Mouse (Mus musculus) forebrain, postnatal 0 days (tissue): ENCODE data around the gene Cdc5l. TPM values are rescaled to one million over a fixed set of nuclear protein-coding genes. Genes with fewer than 3 reads are reported as not detected.

Experiments used
- ATAC-seq: fragments of 200-750 bp; cut with Nextera tagmentation; 2 replicates; pipeline ENCODE4 v1.8.0; 2017; ENCODE audit warnings: mild to moderate bottlenecking, moderate library complexity
- DNase-seq: peaks from one replicate; pipeline ENCODE4 v3.0.0-alpha.2; 2015
- H3K27ac ChIP-seq: fragments of 300-500 bp; sonication (generic); 2 replicates; pipeline ENCODE4 v1.5.1; 2014; ENCODE audit warnings: low read depth, mild to moderate bottlenecking, antibody characterized with exemption, low read length, moderate library complexity, mixed read lengths
- H3K27me3 ChIP-seq: fragments of 300-500 bp; sonication (generic); 2 replicates; pipeline ENCODE4 v1.6.1; 2014; ENCODE audit warnings: mild to moderate bottlenecking, low read length, mixed read lengths; ENCODE audit not compliant: insufficient read depth
- H3K36me3 ChIP-seq: fragments of 300-500 bp; sonication (generic); 2 replicates; pipeline ENCODE4 v1.6.1; 2014; ENCODE audit warnings: mild to moderate bottlenecking, moderate library complexity; ENCODE audit not compliant: insufficient read depth
- H3K4me1 ChIP-seq: fragments of 300-500 bp; sonication (generic); 2 replicates; pipeline ENCODE4 v1.6.1; 2014; ENCODE audit warnings: antibody characterized with exemption; ENCODE audit not compliant: insufficient read depth
- H3K4me2 ChIP-seq: fragments of 300-500 bp; sonication (generic); 2 replicates; pipeline ENCODE4 v1.6.1; 2014; ENCODE audit warnings: low read depth, mild to moderate bottlenecking, moderate library complexity
- H3K4me3 ChIP-seq: fragments of 300-500 bp; sonication (generic); 2 replicates; pipeline ENCODE4 v1.5.1; 2014; ENCODE audit warnings: low read depth, low read length, mixed read lengths
- H3K9ac ChIP-seq: fragments of 300-500 bp; sonication (generic); 2 replicates; pipeline ENCODE4 v1.6.1; 2014; ENCODE audit warnings: mild to moderate bottlenecking
- H3K9me3 ChIP-seq: fragments of 300-500 bp; sonication (generic); 2 replicates; pipeline ENCODE4 v1.6.1; 2016; ENCODE audit warnings: low read length
- CTCF ChIP-seq: sonication (generic); IDR thresholded peaks from 2 replicates; pipeline ENCODE4 v1.5.1; 2016; ENCODE audit warnings: antibody characterized with exemption, control low read depth, low read depth
- WGBS: fragments of 180-500 bp; shearing (Covaris S2); extraction: QIAGEN DNeasy Blood & Tissue Kit; methylation state at CpG from one replicate; pipeline ENCODE4 v1.1.7; 2014; 5-methylcytosine and 5-hydroxymethylcytosine counted together
- polyA plus RNA-seq: library from polyadenylated mRNA; unstranded; fragments of >200 nt; fragmentation: Nextera tagmentation; extraction: Ambion mirVana; gene quantifications from 2 replicates; pipeline ENCODE4 v1.2.1, GENCODE M21; 2015
- total RNA-seq: library from RNA; depleted of rRNA; stranded (reverse); fragments of >200 nt; gene quantifications from 2 replicates; pipeline ENCODE4 v1.2.3, GENCODE M21; 2014

Cdc5l gene
- total and polyA plus RNA-seq, 2 experiments from 2014 or later = 49.5 to 55.3 TPM

DNA sequence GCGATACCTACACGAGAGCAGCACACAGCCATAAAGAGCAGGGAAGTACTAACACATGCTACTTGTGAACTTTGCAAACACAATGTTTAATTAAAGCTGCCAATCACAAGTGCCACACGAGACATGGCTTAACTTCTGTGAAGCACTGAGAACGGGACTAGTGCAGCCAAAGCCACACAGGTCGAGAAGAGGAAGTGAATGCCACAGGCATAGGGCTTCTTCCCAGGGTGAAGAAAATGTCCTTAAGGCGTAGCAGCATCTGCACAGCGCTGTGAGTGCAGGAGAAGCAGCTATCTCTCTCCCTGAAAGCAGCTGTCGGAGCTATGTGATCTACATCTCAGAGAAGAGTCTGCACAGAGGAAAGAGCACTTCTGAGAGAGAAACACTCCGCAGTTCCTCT, 38.9 kb downstream of the Cdc5l start:
- H3K9me3 ChIP-seq = no peaks in the 10 kb centered on the region
- no peak overlapping the region for H3K9ac ChIP-seq
- H3K36me3 ChIP-seq = peaks cover 33% of the 10 kb centered on the region
- 73% methylated on average over 9 of the region's 9 CpGs for WGBS
- ATAC-seq (no peak), DNase-seq (no peak)
- no peak for TF ChIP-seq CTCF
- no peak overlapping the region for H3K27ac ChIP-seq
- no peak overlapping the region for H3K4me2 ChIP-seq
- no peaks in the 10 kb centered on the region for H3K27me3 ChIP-seq
- H3K4me1 ChIP-seq = no peaks in the 10 kb centered on the region
- no peak overlapping the region for H3K4me3 ChIP-seq

- no peaks in the 10 kb centered on the region for H3K9me3 ChIP-seq
- H3K4me2 ChIP-seq = no peak overlapping the region
- DNase-seq (no peak), ATAC-seq (no peak)
- peaks cover 36% of the 10 kb centered on the region for H3K36me3 ChIP-seq
- H3K4me3 ChIP-seq = no peak overlapping the region
- H3K27ac ChIP-seq = no peak overlapping the region
- H3K4me1 ChIP-seq = no peaks in the 10 kb centered on the region
- H3K9ac ChIP-seq = no peak overlapping the region
- 91% methylated on average over 3 of the region's 3 CpGs for WGBS
- no peaks in the 10 kb centered on the region for H3K27me3 ChIP-seq
- no peak for TF ChIP-seq CTCF
Measured at GRCm38 (mm10) chr17:45393765-45394164, 39.8 kb downstream of the Cdc5l start.

GRCm38 (mm10) chr17:45389896-45390295, 43.6 kb downstream of the Cdc5l start:
- TF ChIP-seq CTCF = no peak
- peaks cover 36% of the 10 kb centered on the region for H3K36me3 ChIP-seq

DNA sequence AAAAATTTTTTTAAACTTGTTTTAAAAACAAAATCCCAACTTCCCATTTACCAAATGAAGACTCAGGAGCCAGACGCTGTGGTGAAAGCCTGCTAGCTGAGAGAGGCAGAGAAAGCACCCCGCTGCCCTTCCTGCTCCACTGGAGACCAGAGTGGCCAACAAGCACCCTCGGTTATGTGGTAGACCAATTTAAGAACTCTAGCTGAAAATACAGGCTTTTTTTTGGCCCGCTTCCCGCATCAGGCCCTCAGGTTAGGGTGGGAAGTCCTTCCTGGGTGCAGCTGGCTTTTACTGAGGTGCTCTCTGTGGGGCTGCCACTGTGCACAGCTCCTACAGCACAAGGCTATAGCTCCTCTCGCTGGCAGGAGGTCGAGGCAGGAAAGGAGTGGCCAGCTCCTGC, 46.6 kb downstream of the Cdc5l start:
- H3K9ac ChIP-seq = no peak overlapping the region
- no peaks in the 10 kb centered on the region for H3K4me1 ChIP-seq
- no peak overlapping the region for H3K4me2 ChIP-seq
- H3K27ac ChIP-seq = no peak overlapping the region
- TF ChIP-seq CTCF = no peak
- no peak for DNase-seq
- no peak for ATAC-seq
- 86% methylated on average over 7 of the region's 7 CpGs for WGBS
- no peaks in the 10 kb centered on the region for H3K9me3 ChIP-seq
- no peak overlapping the region for H3K4me3 ChIP-seq
- no peaks in the 10 kb centered on the region for H3K27me3 ChIP-seq
- peaks cover 26% of the 10 kb centered on the region for H3K36me3 ChIP-seq

More at GRCm38 (mm10) chr17:45389896-45390295, 43.6 kb downstream of the Cdc5l start:
- Histone ChIP-seq H3K4me1 (no peaks in the 10 kb centered on the region), H3K27me3 (no peaks in the 10 kb centered on the region), H3K4me2 (no peak overlapping the region), H3K9me3 (no peaks in the 10 kb centered on the region), H3K27ac (no peak overlapping the region), H3K9ac (no peak overlapping the region), H3K4me3 (no peak overlapping the region)
- no peak for ATAC-seq
- DNase-seq = no peak
- 94% methylated on average over 5 of the region's 5 CpGs for WGBS

DNA sequence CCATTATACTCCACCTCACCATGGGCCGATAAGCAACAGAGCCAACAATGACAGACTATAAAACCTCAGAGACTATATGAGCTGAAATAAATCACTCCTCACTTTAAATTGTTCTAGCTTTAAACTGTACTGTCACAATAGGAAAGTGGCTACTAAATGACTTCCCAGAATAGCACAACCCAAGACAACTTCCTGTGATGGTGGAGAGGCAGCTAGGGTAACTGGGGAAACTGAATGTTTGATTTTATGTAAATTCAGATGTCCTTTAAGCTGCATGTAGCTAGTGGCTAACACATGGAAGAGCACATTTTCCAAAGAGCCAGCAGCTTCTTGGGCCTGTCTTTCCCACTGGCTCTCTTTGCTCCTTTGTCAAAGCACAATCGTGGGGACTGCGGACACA, 50.2 kb downstream of the Cdc5l start:
- no peak for ATAC-seq
- WGBS = 85% methylated on average over 3 of the region's 3 CpGs
- no peak for TF ChIP-seq CTCF

DNA sequence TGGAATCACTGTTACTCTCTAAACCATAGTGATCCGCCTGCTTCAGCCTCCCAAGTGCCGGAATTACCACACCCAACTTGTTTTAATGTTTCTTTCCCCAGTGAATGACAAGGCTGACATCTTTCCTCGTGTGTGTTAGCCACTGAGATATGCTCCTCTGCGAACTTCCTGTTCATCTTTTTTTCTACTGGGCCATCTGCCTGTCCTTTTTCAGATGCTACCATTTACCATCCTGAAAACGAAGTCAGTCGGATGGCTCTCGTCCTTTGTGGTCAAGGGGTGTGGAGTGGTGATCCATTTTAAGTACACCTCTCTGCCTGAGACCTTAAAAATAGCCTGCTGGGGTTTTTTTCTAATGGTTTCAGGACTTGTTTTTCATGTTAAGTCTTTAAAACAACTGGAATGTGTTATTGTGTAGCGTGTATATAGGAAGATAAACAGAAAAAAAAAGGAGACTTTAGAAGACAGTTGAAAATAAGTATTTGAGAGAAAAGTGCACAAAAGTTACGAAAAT, 54.2 kb downstream of the Cdc5l start:
- no peak overlapping the region for H3K4me2 ChIP-seq
- WGBS = 90% methylated on average over 9 of the region's 9 CpGs

More for the DNA sequence above, 50.2 kb downstream of the Cdc5l start:
- H3K4me3 ChIP-seq = no peak overlapping the region
- H3K9ac ChIP-seq = no peak overlapping the region
- H3K27me3 ChIP-seq = no peaks in the 10 kb centered on the region
- no peak overlapping the region for H3K27ac ChIP-seq
- no peak for DNase-seq
- H3K4me2 ChIP-seq = no peak overlapping the region
- H3K9me3 ChIP-seq = no peaks in the 10 kb centered on the region
- H3K36me3 ChIP-seq = no peaks in the 10 kb centered on the region; the same call in 1 of the 2 replicates
- H3K4me1 ChIP-seq = no peaks in the 10 kb centered on the region

DNA sequence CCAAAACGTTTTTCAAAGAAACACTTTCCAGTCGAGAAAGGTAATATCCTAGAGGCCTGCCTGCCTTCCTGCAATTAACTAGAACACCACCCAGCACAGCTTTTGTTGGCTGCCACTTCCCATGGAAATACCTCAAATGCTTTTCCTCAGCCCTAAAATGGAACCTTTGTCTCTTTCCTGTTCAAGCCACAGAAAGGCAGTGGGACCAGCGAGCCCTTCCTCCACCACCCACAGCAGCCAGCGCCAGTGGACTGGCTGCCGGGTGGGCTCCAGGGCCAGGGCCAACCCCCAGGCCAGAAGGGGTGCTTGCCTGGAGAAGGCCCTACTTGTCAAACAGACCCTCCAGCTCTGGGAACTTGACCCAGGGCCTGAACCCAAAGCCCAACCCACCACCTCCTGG, 56.2 kb downstream of the Cdc5l start:
- no peak overlapping the region for H3K27ac ChIP-seq
- no peaks in the 10 kb centered on the region for H3K9me3 ChIP-seq
- H3K4me1 ChIP-seq = no peaks in the 10 kb centered on the region
- H3K4me2 ChIP-seq = no peak overlapping the region
- H3K4me3 ChIP-seq = no peak overlapping the region
- H3K9ac ChIP-seq = no peak overlapping the region
- no peak for TF ChIP-seq CTCF
- no peaks in the 10 kb centered on the region for H3K27me3 ChIP-seq
- DNase-seq (no peak), ATAC-seq (no peak)
- 48% methylated on average over 5 of the region's 5 CpGs for WGBS
- no peaks in the 10 kb centered on the region for H3K36me3 ChIP-seq

More for the DNA sequence above, 54.2 kb downstream of the Cdc5l start:
- no peak for TF ChIP-seq CTCF
- Histone ChIP-seq H3K36me3 (no peaks in the 10 kb centered on the region), H3K4me3 (no peak overlapping the region), H3K9ac (no peak overlapping the region), H3K27me3 (no peaks in the 10 kb centered on the region), H3K27ac (no peak overlapping the region), H3K9me3 (no peaks in the 10 kb centered on the region), H3K4me1 (no peaks in the 10 kb centered on the region)
- ATAC-seq = no peak
- DNase-seq = no peak
